ENCODE assay signal across 8 mouse cellular contexts in genomic region chr7:45053117-45053930, GRCm38 (mm10). TPM values are rescaled to one million over a fixed set of nuclear protein-coding genes. Genes with fewer than 3 reads are reported as not detected.
DNase-seq lines count a peak whose midpoint lies in the region; ATAC-seq and TF ChIP-seq lines count a peak whose summit lies in the region.

No protein-coding gene starts in this region.

- peak overlapping the region; percentile 96 for H3K9ac ChIP-seq in ES-Bruce4 (ENCODE audit: low read depth, poor library complexity, severe bottlenecking)
- peak overlapping the region; percentile 92 for H3K9ac ChIP-seq in forebrain, embryonic 15.5 days (replicated peaks)
- H3K9ac ChIP-seq in lung, embryonic 16.5 days (ENCODE audit: low read length), result peak overlapping the region; percentile 76

- ATAC-seq in forebrain, embryonic 15.5 days (replicated peaks), result peak; percentile 62
- peak; percentile 62 for ATAC-seq in lung, embryonic 16.5 days (ENCODE audit: low read depth)

- peak overlapping the region; percentile 58 for H3K27ac ChIP-seq in ES-Bruce4 (ENCODE audit: insufficient read depth, low read length)
- peak overlapping the region; percentile 71 for H3K27ac ChIP-seq in brown adipose tissue, adult 24 weeks (replicated peaks; ENCODE audit: low read depth, low read length)
- H3K27ac ChIP-seq in forebrain, embryonic 15.5 days (replicated peaks), result peak overlapping the region; percentile 100
- peak overlapping the region; percentile 100 for H3K27ac ChIP-seq in lung, embryonic 16.5 days (ENCODE audit: low read length)

- TF ChIP-seq EP300 in ES-Bruce4 (IDR thresholded peaks at IDR 0.05; ENCODE audit: insufficient read depth, low read depth, low read length), result no peak

- H3K36me3 ChIP-seq in ES-Bruce4 (ENCODE audit: control insufficient read depth, insufficient read depth, low read length, poor library complexity, severe bottlenecking), result peaks cover 11% of the 10 kb centered on the region; the same call in 1 of the 2 replicates
- peaks cover 21% of the 10 kb centered on the region for H3K36me3 ChIP-seq in forebrain, embryonic 15.5 days
- H3K36me3 ChIP-seq in lung, embryonic 16.5 days (ENCODE audit: control insufficient read depth, insufficient read depth, low read length), result peaks cover 19% of the 10 kb centered on the region

- peaks cover 5% of the 10 kb centered on the region for H3K4me1 ChIP-seq in ES-Bruce4 (ENCODE audit: control insufficient read depth, insufficient read depth, low read length)
- H3K4me1 ChIP-seq in brown adipose tissue, adult 24 weeks (ENCODE audit: control insufficient read depth, insufficient read depth, insufficient read length, low read length), result peaks cover 5% of the 10 kb centered on the region
- H3K4me1 ChIP-seq in forebrain, embryonic 15.5 days, result peaks cover 30% of the 10 kb centered on the region
- H3K4me1 ChIP-seq in lung, embryonic 16.5 days (replicated peaks; ENCODE audit: control insufficient read depth, insufficient read depth, low read length), result peaks cover 19% of the 10 kb centered on the region

- TF ChIP-seq CTCF in ES-Bruce4 (IDR thresholded peaks at IDR 0.05; ENCODE audit: low read depth, low read length), result no peak

- peak overlapping the region; percentile 74 for H3K4me3 ChIP-seq in ES-Bruce4 (ENCODE audit: low read depth, low read length)
- H3K4me3 ChIP-seq in brown adipose tissue, adult 24 weeks (ENCODE audit: insufficient read depth, low read depth, low read length), result peak overlapping the region; percentile 96
- H3K4me3 ChIP-seq in forebrain, embryonic 15.5 days, result peak overlapping the region; percentile 86
- peak overlapping the region; percentile 90 for H3K4me3 ChIP-seq in lung, embryonic 16.5 days (ENCODE audit: low read length)

- DNase-seq in heart, postnatal 36 days, result peak; percentile 67 to 89
- DNase-seq in layer of hippocampus, adult 9-11 months, result peak; percentile 74
- DNase-seq in ovary, adult 18-20 months (ENCODE audit: low spot score), result peak; percentile 82
- peak; percentile 70 to 81 for DNase-seq in thymus, adult 18-20 months

- peak overlapping the region; percentile 94 for H3K4me2 ChIP-seq in forebrain, embryonic 15.5 days (replicated peaks)
- peak overlapping the region; percentile 95 for H3K4me2 ChIP-seq in lung, embryonic 16.5 days (ENCODE audit: low read depth, low read length)

- no peaks in the 10 kb centered on the region for H3K9me3 ChIP-seq in ES-Bruce4 (replicated peaks; ENCODE audit: control insufficient read depth, insufficient read depth, low read length, poor library complexity, severe bottlenecking)
- H3K9me3 ChIP-seq in forebrain, embryonic 15.5 days, result no peaks in the 10 kb centered on the region
- H3K9me3 ChIP-seq in lung, embryonic 16.5 days (ENCODE audit: control insufficient read depth, low read length), result no peaks in the 10 kb centered on the region

- intact Hi-C loops in heart, postnatal 36 days (cut with DNase I), result loop anchor here (5.0 kb wide), 1 partner anchor 71 kb away; no protein-coding TSS in a partner anchor

- WGBS in forebrain, embryonic 15.5 days, result under 1% methylated on average over 46 of the region's 59 CpGs
- under 1% methylated on average over 22 of the region's 59 CpGs for WGBS in lung, embryonic 16.5 days

- H3K27me3 ChIP-seq in ES-Bruce4 (ENCODE audit: control insufficient read depth, insufficient read depth, low read length, poor library complexity, severe bottlenecking), result no peaks in the 10 kb centered on the region
- no peaks in the 10 kb centered on the region for H3K27me3 ChIP-seq in forebrain, embryonic 15.5 days
- no peaks in the 10 kb centered on the region for H3K27me3 ChIP-seq in lung, embryonic 16.5 days (ENCODE audit: control insufficient read depth, insufficient read depth, low read depth, low read length)

- peak; percentile 7 for TF ChIP-seq POLR2A in ES-Bruce4 (IDR thresholded peaks at IDR 0.05; ENCODE audit: insufficient read depth, low read length)

RNA-seq across cellular contexts. Expression of gene Prr12, which starts 0.6 kb away (rescaled TPM):
- polyA plus RNA-seq in ES-Bruce4 (2011; ENCODE audit: insufficient read depth, insufficient read length, low read depth, missing spikeins), result 35.0 and 35.5 TPM in 2 replicates
- 4.8 and 5.4 TPM in 2 replicates for polyA plus RNA-seq in brown adipose tissue, adult 24 weeks (2012; ENCODE audit: insufficient read depth, insufficient read length, missing spikeins)
- 16.0 and 16.1 TPM in 2 replicates for polyA plus RNA-seq in forebrain, embryonic 15.5 days (2015; fragmentation: Nextera tagmentation; extraction: Ambion mirVana)
- total RNA-seq in heart, postnatal 36 days (2021), result 10 to 100 TPM; 23.4 to 29.4 TPM
- polyA plus RNA-seq in lung, embryonic 16.5 days (2015; fragmentation: Nextera tagmentation; extraction: Ambion mirVana), result 9.2 TPM in 2 replicates

RNA-seq across cellular contexts. Expression of gene Nosip, which starts 8.9 kb away (rescaled TPM):
- polyA plus RNA-seq in ES-Bruce4 (2011; ENCODE audit: insufficient read depth, insufficient read length, low read depth, missing spikeins), result 58.1 and 62.4 TPM in 2 replicates
- 24.3 and 26.8 TPM in 2 replicates for polyA plus RNA-seq in brown adipose tissue, adult 24 weeks (2012; ENCODE audit: insufficient read depth, insufficient read length, missing spikeins)
- polyA plus RNA-seq in forebrain, embryonic 15.5 days (2015; fragmentation: Nextera tagmentation; extraction: Ambion mirVana), result 62.4 and 63.9 TPM in 2 replicates
- total RNA-seq in heart, postnatal 36 days (2021), result 10 to 100 TPM; 30.3 to 32.1 TPM
- polyA plus RNA-seq in lung, embryonic 16.5 days (2015; fragmentation: Nextera tagmentation; extraction: Ambion mirVana), result 72.5 and 77.8 TPM in 2 replicates

RNA-seq across cellular contexts. Expression of gene Prrg2, which starts 9.2 kb away (rescaled TPM):
- polyA plus RNA-seq in ES-Bruce4 (2011; ENCODE audit: insufficient read depth, insufficient read length, low read depth, missing spikeins), result 7.7 and 12.0 TPM in 2 replicates
- 17.2 and 33.8 TPM in 2 replicates for polyA plus RNA-seq in brown adipose tissue, adult 24 weeks (2012; ENCODE audit: insufficient read depth, insufficient read length, missing spikeins)
- polyA plus RNA-seq in forebrain, embryonic 15.5 days (2015; fragmentation: Nextera tagmentation; extraction: Ambion mirVana), result 12.6 and 15.3 TPM in 2 replicates
- total RNA-seq in heart, postnatal 36 days (2021), result 1 to 10 TPM; 7.7 to 7.9 TPM
- polyA plus RNA-seq in lung, embryonic 16.5 days (2015; fragmentation: Nextera tagmentation; extraction: Ambion mirVana), result 28.7 and 31.9 TPM in 2 replicates

RNA-seq across cellular contexts. Expression of gene Rras, which starts 35.6 kb away (rescaled TPM):
- polyA plus RNA-seq in ES-Bruce4 (2011; ENCODE audit: insufficient read depth, insufficient read length, low read depth, missing spikeins), result 72.4 and 80.4 TPM in 2 replicates
- 76.5 and 82.6 TPM in 2 replicates for polyA plus RNA-seq in brown adipose tissue, adult 24 weeks (2012; ENCODE audit: insufficient read depth, insufficient read length, missing spikeins)
- polyA plus RNA-seq in forebrain, embryonic 15.5 days (2015; fragmentation: Nextera tagmentation; extraction: Ambion mirVana), result 10.4 and 11.5 TPM in 2 replicates
- 10 to 100 TPM; 45.1 to 53.3 TPM for total RNA-seq in heart, postnatal 36 days (2021)
- 54.6 and 59.7 TPM in 2 replicates for polyA plus RNA-seq in lung, embryonic 16.5 days (2015; fragmentation: Nextera tagmentation; extraction: Ambion mirVana)

RNA-seq across cellular contexts. Expression of gene Scaf1, which starts 37.2 kb away (rescaled TPM):
- polyA plus RNA-seq in ES-Bruce4 (2011; ENCODE audit: insufficient read depth, insufficient read length, low read depth, missing spikeins), result 64.2 and 73.2 TPM in 2 replicates
- polyA plus RNA-seq in brown adipose tissue, adult 24 weeks (2012; ENCODE audit: insufficient read depth, insufficient read length, missing spikeins), result 26.3 and 27.5 TPM in 2 replicates
- polyA plus RNA-seq in forebrain, embryonic 15.5 days (2015; fragmentation: Nextera tagmentation; extraction: Ambion mirVana), result 42.8 and 47.1 TPM in 2 replicates
- 10 to 100 TPM; 48.0 to 48.1 TPM for total RNA-seq in heart, postnatal 36 days (2021)
- 28.9 and 30.7 TPM in 2 replicates for polyA plus RNA-seq in lung, embryonic 16.5 days (2015; fragmentation: Nextera tagmentation; extraction: Ambion mirVana)

Comparison
In these comparisons a context has a peak if more than half of its experiments do, and no peak if none do; other contexts are left out.
1. Peak in every context shown above with its lines: DNase-seq, ATAC-seq, H3K4me3 ChIP-seq and H3K27ac ChIP-seq.